Mouse (Mus musculus) MEL (cell line): ENCODE measurements around the gene Raver1. TPM values are rescaled to one million over a fixed set of nuclear protein-coding genes. Genes with fewer than 3 reads are reported as not detected.

Experiments used
- DNase-seq: peaks from one replicate; pipeline ENCODE4 v3.0.0; 2011; ENCODE audit warnings: low read depth, low spot score
- H3K27ac ChIP-seq: 2 replicates; pipeline ENCODE4 v1.5.1; 2012; ENCODE audit warnings: low read depth, mild to moderate bottlenecking, control low read depth, low read length, moderate library complexity; ENCODE audit not compliant: control insufficient read depth
- H3K27me3 ChIP-seq, 2 experiments: fragments of 150-350 bp in 1 of 2; sonication (generic) in 1 of 2; 2 replicates each; pipeline ENCODE4 v1.6.1; 2012; ENCODE audit warnings: low read length in 2 of 2, mild to moderate bottlenecking in 2 of 2, improper control_type of control experiment in 1 of 2, moderate library complexity in 1 of 2; ENCODE audit not compliant: insufficient read depth in 2 of 2, control insufficient read depth in 1 of 2
- H3K36me3 ChIP-seq, 2 experiments: 2 replicates each; pipeline ENCODE4 v1.6.1; 2012 to 2014; ENCODE audit warnings: low read length in 2 of 2, improper control_type of control experiment in 1 of 2, inconsistent platforms in 1 of 2, mild to moderate bottlenecking in 1 of 2; ENCODE audit not compliant: insufficient read depth in 2 of 2, control insufficient read depth in 1 of 2
- H3K4me1 ChIP-seq, 2 experiments: fragments of 150-350 bp in 1 of 2; sonication (generic) in 1 of 2; 2 replicates each; pipeline ENCODE4 v1.6.1; 2012; ENCODE audit warnings: low read length in 2 of 2, improper control_type of control experiment in 1 of 2, mild to moderate bottlenecking in 1 of 2; ENCODE audit not compliant: insufficient read depth in 2 of 2, control insufficient read depth in 1 of 2
- H3K4me3 ChIP-seq, 2 experiments: fragments of 150-350 bp in 1 of 2; sonication (generic) in 1 of 2; 2 replicates each; pipeline ENCODE4 v1.5.1; 2012; ENCODE audit warnings: low read depth in 2 of 2, low read length in 2 of 2, mild to moderate bottlenecking in 2 of 2, moderate library complexity in 2 of 2, control low read depth in 1 of 2, improper control_type of control experiment in 1 of 2; ENCODE audit not compliant: control insufficient read depth in 1 of 2, insufficient read depth in 1 of 2
- H3K79me2 ChIP-seq: 2 replicates; pipeline ENCODE4 v1.6.1; 2012; ENCODE audit warnings: mild to moderate bottlenecking, low read length, moderate library complexity; ENCODE audit not compliant: control insufficient read depth, poor library complexity, insufficient read depth
- H3K9ac ChIP-seq: 2 replicates; pipeline ENCODE4 v1.6.1; 2012; ENCODE audit warnings: low read depth, mild to moderate bottlenecking, control low read depth, low read length, moderate library complexity; ENCODE audit not compliant: control insufficient read depth, poor library complexity, severe bottlenecking
- H3K9me3 ChIP-seq: fragments of 150-350 bp; sonication (generic); replicated peaks from 2 replicates; pipeline ENCODE4 v1.6.1; 2012; ENCODE audit warnings: mild to moderate bottlenecking, low read length, improper control_type of control experiment, moderate library complexity; ENCODE audit not compliant: insufficient read depth
- BHLHE40 ChIP-seq: IDR thresholded peaks from 2 replicates; pipeline ENCODE4 v1.6.1; 2012; ENCODE audit warnings: low read depth, mild to moderate bottlenecking, inconsistent platforms, low read length, improper control_type of control experiment, borderline replicate concordance
- CHD1 ChIP-seq: IDR thresholded peaks from 2 replicates; pipeline ENCODE4 v1.6.1; 2012; ENCODE audit warnings: low read depth, mild to moderate bottlenecking, inconsistent platforms, low read length, improper control_type of control experiment
- CTCF ChIP-seq, 3 experiments: IDR thresholded peaks in 2 of 3; conservative IDR thresholded peaks in 1 of 3; 2 replicates each; pipeline ENCODE4 v1.5.1; 2011 to 2012; ENCODE audit warnings: low read length in 3 of 3, low read depth in 2 of 3, mild to moderate bottlenecking in 2 of 3, improper control_type of control experiment in 1 of 3, inconsistent platforms in 1 of 3, mixed read lengths in 1 of 3, moderate library complexity in 1 of 3; ENCODE audit not compliant: control insufficient read depth in 1 of 3, insufficient read depth in 1 of 3, poor library complexity in 1 of 3, severe bottlenecking in 1 of 3
- ELF1 ChIP-seq: IDR thresholded peaks from 2 replicates; pipeline ENCODE4 v1.6.1; 2014; ENCODE audit warnings: low read depth, mild to moderate bottlenecking, inconsistent platforms, low read length, improper control_type of control experiment, moderate library complexity
- EP300 ChIP-seq, 2 experiments: IDR thresholded peaks; 2 replicates each; pipeline ENCODE4 v1.6.1; 2011; ENCODE audit warnings: improper control_type of control experiment in 2 of 2, low read length in 2 of 2, low read depth in 1 of 2, mild to moderate bottlenecking in 1 of 2
- GABPA ChIP-seq: IDR thresholded peaks from 2 replicates; pipeline ENCODE4 v1.6.1; 2012; ENCODE audit warnings: low read depth, mild to moderate bottlenecking, inconsistent platforms, low read length, improper control_type of control experiment, moderate library complexity
- KAT2A ChIP-seq: conservative IDR thresholded peaks from 2 replicates; pipeline ENCODE4 v1.6.1; 2012; ENCODE audit warnings: low read depth, low read length, improper control_type of control experiment, inconsistent platforms
- MAX ChIP-seq: IDR thresholded peaks from 2 replicates; pipeline ENCODE4 v1.6.1; 2011; ENCODE audit warnings: low read length, improper control_type of control experiment
- MAZ ChIP-seq: IDR thresholded peaks from 2 replicates; pipeline ENCODE4 v1.6.1; 2012; ENCODE audit warnings: low read depth, mild to moderate bottlenecking, inconsistent platforms, low read length, improper control_type of control experiment
- MYC ChIP-seq: IDR thresholded peaks from 2 replicates; pipeline ENCODE4 v1.6.1; 2011; ENCODE audit warnings: low read depth, mild to moderate bottlenecking, low read length, improper control_type of control experiment, moderate library complexity
- POLR2A ChIP-seq, 2 experiments: IDR thresholded peaks; 2 replicates each; pipeline ENCODE4 v1.6.1; 2011 to 2012; ENCODE audit warnings: low read length in 2 of 2, mild to moderate bottlenecking in 2 of 2, control low read depth in 1 of 2, improper control_type of control experiment in 1 of 2, low read depth in 1 of 2, moderate library complexity in 1 of 2; ENCODE audit not compliant: control insufficient read depth in 1 of 2, insufficient read depth in 1 of 2, poor library complexity in 1 of 2
- POLR2AphosphoS5 ChIP-seq: IDR thresholded peaks from 2 replicates; pipeline ENCODE4 v1.6.1; 2012; ENCODE audit warnings: low read depth, borderline replicate concordance, mild to moderate bottlenecking, inconsistent platforms, low read length, moderate library complexity, mixed read lengths
- RAD21 ChIP-seq: IDR thresholded peaks from 2 replicates; pipeline ENCODE4 v1.6.1; 2011; ENCODE audit warnings: mild to moderate bottlenecking, low read depth, low read length, improper control_type of control experiment
- RCOR1 ChIP-seq: IDR thresholded peaks from 2 replicates; pipeline ENCODE4 v1.6.1; 2012; ENCODE audit warnings: low read depth, mild to moderate bottlenecking, inconsistent platforms, low read length, improper control_type of control experiment
- TBP ChIP-seq: IDR thresholded peaks from 2 replicates; pipeline ENCODE4 v1.8.0; 2011; ENCODE audit warnings: low read depth, low read length, improper control_type of control experiment
- TCF12 ChIP-seq: IDR thresholded peaks from 2 replicates; pipeline ENCODE4 v1.6.1; 2014; ENCODE audit warnings: low read depth, mild to moderate bottlenecking, inconsistent platforms, low read length, improper control_type of control experiment, moderate library complexity
- USF1 ChIP-seq: IDR thresholded peaks from 2 replicates; pipeline ENCODE4 v1.6.1; 2014; ENCODE audit warnings: low read depth, mild to moderate bottlenecking, inconsistent platforms, low read length, improper control_type of control experiment, moderate library complexity
- ZNF384 ChIP-seq: IDR thresholded peaks from 2 replicates; pipeline ENCODE4 v1.6.1; 2012; ENCODE audit warnings: low read depth, mild to moderate bottlenecking, inconsistent platforms, low read length, improper control_type of control experiment
- polyA plus RNA-seq, 2 experiments: library from polyadenylated mRNA; stranded (reverse) in 1 of 2; unstranded in 1 of 2; fragments of >175 nt in 1 of 2; fragments of >200 nt in 1 of 2; gene quantifications; 2 replicates each; pipeline versions ENCODE4 v1.2.1 to v1.2.4; 2012; ENCODE audit warnings: low replicate concordance in 2 of 2, low read depth in 1 of 2; ENCODE audit not compliant: insufficient read length in 2 of 2, insufficient read depth in 1 of 2, missing spikeins in 1 of 2
- total RNA-seq: library from RNA; depleted of rRNA; stranded (reverse); fragments of 300-350 nt; gene quantifications from 2 replicates; pipeline ENCODE4 v1.2.3, GENCODE M21; 2012

The Raver1 gene
- total and polyA plus RNA-seq, 3 experiments, result 50.0 to 291 TPM; not detected in 1

DNA sequence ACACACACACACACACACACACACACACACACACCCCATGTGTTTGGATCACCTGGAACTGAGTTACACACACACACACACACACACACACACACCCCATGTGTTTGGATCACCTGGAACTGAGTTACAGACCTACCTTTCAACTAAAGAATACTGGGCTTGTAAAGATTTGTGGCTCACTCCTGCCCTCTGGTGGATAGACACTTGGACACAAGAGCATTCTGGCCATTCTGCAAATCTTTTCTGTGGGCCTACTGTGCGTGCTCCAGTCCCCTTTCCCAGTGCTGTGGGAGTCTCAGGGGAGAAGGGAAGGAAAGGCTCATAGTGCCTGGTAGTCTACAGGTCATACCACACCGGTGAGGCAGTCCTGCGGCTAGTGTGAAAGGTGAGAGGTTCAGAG is 45.4 kb upstream of the Raver1 start:
- H3K27ac ChIP-seq, result no peak overlapping the region
- H3K27me3 ChIP-seq, result no peaks in the 10 kb centered on the region
- peaks cover 4 to 22% of the 10 kb centered on the region in 2 experiments for H3K4me1 ChIP-seq
- no peaks in the 10 kb centered on the region for H3K79me2 ChIP-seq
- H3K4me3 ChIP-seq, result no peak overlapping the region
- H3K9ac ChIP-seq, result no peak overlapping the region
- TF ChIP-seq CTCF (IDR thresholded peaks at IDR 0.05 in 2 of 3, conservative IDR thresholded peaks at IDR 0.05 in 1 of 3; ENCODE audit: control insufficient read depth in 1 of 3, insufficient read depth in 1 of 3, low read depth in 2 of 3, low read length in 3 of 3, poor library complexity in 1 of 3, severe bottlenecking in 1 of 3), result peak in 1 of 3 experiments; percentile 97; a peak in 2 of 6 replicates
- TF ChIP-seq EP300 (IDR thresholded peaks at IDR 0.05; ENCODE audit: low read depth in 1 of 2, low read length in 2 of 2), result no peak
- TF ChIP-seq CHD1, result no peak
- TF ChIP-seq POLR2A (IDR thresholded peaks at IDR 0.05; ENCODE audit: control insufficient read depth in 1 of 2, insufficient read depth in 1 of 2, low read depth in 1 of 2, low read length in 2 of 2, poor library complexity in 1 of 2), result peak in 1 of 2 experiments; percentile 67; a peak in 2 of 4 replicates
- TF ChIP-seq TCF12, result no peak
- TF ChIP-seq POLR2AphosphoS5, result no peak; the same call in 1 of the 2 replicates
- no peak for TF ChIP-seq KAT2A
- TF ChIP-seq RAD21, result no peak
- TF ChIP-seq ZNF384, result no peak
- no peak for TF ChIP-seq RCOR1
- TF ChIP-seq, all 39 proteins: peak for 2
- DNase-seq, result peak; percentile 94
- Histone ChIP-seq H3K36me3 (peaks cover 17 to 36% of the 10 kb centered on the region in 2 experiments), H3K9me3 (no peaks in the 10 kb centered on the region)

- no peak overlapping the region for H3K9ac ChIP-seq
- no peaks in the 10 kb centered on the region for H3K9me3 ChIP-seq
- peaks cover 4 to 26% of the 10 kb centered on the region in 2 experiments for H3K4me1 ChIP-seq
- TF ChIP-seq POLR2AphosphoS5, result no peak
- TF ChIP-seq ELF1, result no peak
- TF ChIP-seq POLR2A (IDR thresholded peaks at IDR 0.05; ENCODE audit: control insufficient read depth in 1 of 2, insufficient read depth in 1 of 2, low read depth in 1 of 2, low read length in 2 of 2, poor library complexity in 1 of 2), result no peak
- no peak for TF ChIP-seq MAZ
- TF ChIP-seq TBP, result no peak
- no peak for TF ChIP-seq RCOR1
- no peak for TF ChIP-seq USF1
- no peak for TF ChIP-seq BHLHE40
- TF ChIP-seq MAX, result no peak
- TF ChIP-seq MYC, result no peak
- no peak for TF ChIP-seq GABPA
- TF ChIP-seq RAD21, result no peak
- no peak for TF ChIP-seq KAT2A
- TF ChIP-seq, all 39 proteins: peak for 0
- Histone ChIP-seq H3K27ac (no peak overlapping the region; the same call in 1 of the 2 replicates), H3K79me2 (no peaks in the 10 kb centered on the region), H3K4me3 (no peak overlapping the region), H3K27me3 (no peaks in the 10 kb centered on the region), H3K36me3 (peaks cover 22 to 27% of the 10 kb centered on the region in 2 experiments)
- no peak for DNase-seq
Measured at GRCm38 (mm10) chr9:21136401-21136800, 44.6 kb upstream of the Raver1 start.
